Mouse (Mus musculus) limb, embryonic 10.5 days (tissue): ENCODE results near the gene Mospd2. TPM values are rescaled to one million over a fixed set of nuclear protein-coding genes. Genes with fewer than 3 reads are reported as not detected.

ENCODE experiments used
- DNase-seq: peaks from one replicate; pipeline ENCODE4 v3.0.0-alpha.2; 2017; ENCODE audit warnings: low spot score
- H3K27ac ChIP-seq: fragments of 300-500 bp; sonication (generic); 2 replicates; pipeline ENCODE4 v1.5.1; 2016; ENCODE audit warnings: mild to moderate bottlenecking
- H3K27me3 ChIP-seq: fragments of 300-500 bp; sonication (generic); 2 replicates; pipeline ENCODE4 v1.6.1; 2016; ENCODE audit warnings: low read depth, mild to moderate bottlenecking; ENCODE audit not compliant: poor library complexity, severe bottlenecking
- H3K36me3 ChIP-seq: fragments of 300-500 bp; sonication (generic); 2 replicates; pipeline ENCODE4 v1.6.1; 2016; ENCODE audit warnings: mild to moderate bottlenecking, moderate library complexity
- H3K4me1 ChIP-seq: fragments of 300-500 bp; sonication (generic); 2 replicates; pipeline ENCODE4 v1.6.1; 2016
- H3K4me3 ChIP-seq: fragments of 300-500 bp; sonication (generic); 2 replicates; pipeline ENCODE4 v1.5.1; 2016; ENCODE audit warnings: mild to moderate bottlenecking, moderate library complexity
- H3K9me3 ChIP-seq: fragments of 300-500 bp; sonication (generic); replicated peaks from 2 replicates; pipeline ENCODE4 v1.6.1; 2016; ENCODE audit warnings: mild to moderate bottlenecking
- WGBS: fragments of 180-500 bp; shearing (Covaris S2); methylation state at CpG from one replicate; pipeline ENCODE4 v1.1.7; 2016; 5-methylcytosine and 5-hydroxymethylcytosine counted together
- polyA plus RNA-seq: library from polyadenylated mRNA; unstranded; fragments of >200 nt; fragmentation: Nextera tagmentation; extraction: Ambion mirVana; gene quantifications from 2 replicates; pipeline ENCODE4 v1.2.1, GENCODE M21; 2016

Mospd2 gene
- polyA plus RNA-seq, 1 experiment from 2014 or later: 14.1 TPM

- H3K27me3 ChIP-seq: peaks cover 43% of the 10 kb centered on the region
- WGBS: 40% methylated on average over 2 of the region's 2 CpGs
- DNase-seq: no peak
Measured at GRCm38 (mm10) chrX:164899805-164900204, 80.4 kb downstream of the Mospd2 start.

GRCm38 (mm10) chrX:164886260-164886659, 93.9 kb downstream of the Mospd2 start:
- WGBS: 94% methylated on average over 1 of the region's 1 CpGs

More at GRCm38 (mm10) chrX:164899805-164900204, 80.4 kb downstream of the Mospd2 start:
- H3K4me3 ChIP-seq: no peak overlapping the region
- no peaks in the 10 kb centered on the region for H3K4me1 ChIP-seq
- H3K36me3 ChIP-seq: no peaks in the 10 kb centered on the region
- H3K9me3 ChIP-seq: no peaks in the 10 kb centered on the region
- H3K27ac ChIP-seq: no peak overlapping the region

More at GRCm38 (mm10) chrX:164886260-164886659, 93.9 kb downstream of the Mospd2 start:
- peaks cover 18% of the 10 kb centered on the region; the same call in 1 of the 2 replicates for H3K27me3 ChIP-seq
- H3K4me3 ChIP-seq: no peak overlapping the region
- H3K9me3 ChIP-seq: no peaks in the 10 kb centered on the region
- DNase-seq: no peak
- no peaks in the 10 kb centered on the region for H3K36me3 ChIP-seq
- H3K4me1 ChIP-seq: no peaks in the 10 kb centered on the region
- H3K27ac ChIP-seq: no peak overlapping the region

Other genes with a start within 250 kb of the Mospd2 start
- 11.0 and 12.2 TPM in 2 replicates for gene Fancb, start 217 bp upstream of the Mospd2 start, polyA plus RNA-seq
- not detected in 2 replicates for gene Gm17604, start 24.5 kb upstream of the Mospd2 start, polyA plus RNA-seq